Mouse (Mus musculus): ENCODE data around the gene Slc25a44.
"Not testable (repeated sequence)": the region's sequence is repeated elsewhere in the genome, so short reads cannot be mapped to it uniquely, and the experiment has no call there.

The Slc25a44 gene

DNA sequence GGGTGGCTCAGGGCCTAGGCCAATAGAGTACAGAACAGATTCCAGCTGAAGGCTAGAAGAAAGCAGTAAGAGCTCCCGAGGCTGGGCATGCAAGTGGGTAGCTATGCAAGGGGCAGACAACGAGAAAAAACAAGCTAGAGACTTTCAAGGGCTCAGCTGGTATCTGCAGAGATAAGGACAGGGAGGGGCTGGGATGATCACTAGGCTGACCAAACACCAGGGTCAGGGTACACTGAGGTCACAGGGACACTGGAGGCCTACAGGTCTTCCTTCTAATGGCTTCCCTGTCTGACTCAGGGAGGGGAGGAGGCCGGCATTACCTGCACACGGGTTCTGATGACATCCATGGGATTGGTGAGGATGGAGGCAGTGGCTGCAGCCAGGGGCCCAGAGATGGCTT, 9.3 kb downstream of the Slc25a44 start:
- no peak for DNase-seq (ENCODE audit: low read depth, low spot score)

GRCm38 (mm10) chr3:88412636-88413035, 12.3 kb downstream of the Slc25a44 start:
- no peak for DNase-seq (ENCODE audit: low read depth, low spot score)

DNA sequence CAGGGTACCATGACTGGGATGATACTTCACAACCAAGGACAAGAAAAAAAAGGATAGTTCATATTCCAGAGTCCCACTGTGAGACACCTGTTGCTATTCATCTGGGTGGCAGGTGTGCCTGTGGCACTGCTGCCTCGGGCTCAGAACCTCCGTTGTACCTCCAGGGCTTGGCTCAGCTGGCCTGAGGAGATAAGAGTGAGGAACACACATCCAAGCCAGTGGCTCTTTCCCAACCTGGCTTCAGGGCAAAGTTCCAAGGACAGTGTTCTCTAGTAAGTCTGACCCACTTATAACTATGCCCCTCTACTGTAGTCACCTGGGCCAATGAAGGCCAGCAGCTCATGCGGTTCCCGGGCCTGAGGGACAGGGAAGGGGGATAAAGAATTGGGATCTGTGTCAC, 13.3 kb downstream of the Slc25a44 start:
- DNase-seq (ENCODE audit: low read depth, low spot score), result no peak

- no peak for DNase-seq (ENCODE audit: low read depth, low spot score)
Observed at GRCm38 (mm10) chr3:88410645-88411031, 14.3 kb downstream of the Slc25a44 start.

DNA sequence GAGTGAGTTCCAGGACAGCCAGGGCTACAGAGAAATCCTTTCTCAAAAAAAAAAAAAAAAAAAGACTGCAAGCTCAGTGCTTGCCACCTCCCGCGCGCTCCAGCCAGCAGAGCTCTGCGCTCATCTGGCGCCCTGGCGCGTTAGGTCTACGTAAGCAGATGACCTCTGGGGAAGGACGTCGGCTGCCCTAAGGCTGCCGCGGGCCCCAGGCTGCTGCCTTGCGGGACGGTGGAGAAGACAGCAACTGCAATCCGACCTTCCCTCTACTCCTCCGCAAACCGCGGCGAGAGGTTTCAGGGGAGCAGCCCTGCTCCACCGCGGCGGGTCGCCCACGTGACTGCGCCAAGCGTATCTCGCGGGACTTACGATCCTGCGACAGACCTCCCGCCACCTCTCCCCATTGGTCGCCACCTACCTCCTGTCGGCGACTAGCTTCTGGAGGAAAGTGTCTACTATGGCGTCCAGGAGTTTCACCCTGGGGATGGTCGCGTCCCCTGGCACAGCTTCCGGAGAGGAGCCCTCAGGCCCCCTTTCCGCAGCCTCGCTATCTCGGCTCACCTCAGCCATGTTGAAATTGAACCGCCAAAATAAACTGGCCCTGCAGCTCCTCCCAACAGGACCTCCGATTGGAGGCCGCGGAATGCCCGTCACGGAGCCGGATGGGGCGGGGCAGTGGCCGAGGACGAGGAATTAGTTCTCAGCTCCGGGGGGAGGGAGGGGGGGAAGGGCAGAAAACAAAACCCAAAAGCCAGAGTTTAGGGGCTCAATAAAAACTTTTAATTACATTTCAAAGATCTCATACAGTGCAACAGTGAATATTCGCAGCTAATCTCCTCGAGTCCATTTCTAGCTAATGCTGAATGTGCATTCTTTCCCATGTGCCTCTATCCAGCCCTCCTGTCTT, 14.9 kb downstream of the Slc25a44 start, which contains the start of gene Pmf1:
Gene Pmf1, minus strand, starts transcription at position 591 of the 904 bp plus-strand sequence.
- peak; percentile 92 for DNase-seq (ENCODE audit: low read depth, low spot score)

DNA sequence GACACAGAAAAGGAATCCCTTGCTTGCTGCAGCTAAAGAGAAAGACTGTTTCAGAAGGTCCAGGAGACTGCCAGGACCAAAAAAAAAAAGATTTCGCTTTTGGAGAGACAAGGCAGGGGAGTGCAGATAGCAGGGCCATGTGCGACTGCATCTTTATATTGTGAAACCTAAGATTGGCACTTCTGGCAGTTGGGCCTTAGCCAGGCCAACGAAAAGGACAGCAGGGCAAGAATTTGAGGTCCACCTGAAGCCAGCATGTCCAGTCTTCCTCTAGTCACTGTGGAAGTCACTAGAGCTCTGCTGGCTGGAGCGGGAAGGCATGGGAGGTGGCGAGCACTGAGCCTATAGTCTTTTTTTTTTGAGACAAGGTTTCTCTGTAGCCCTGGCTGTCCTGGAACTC, 16.0 kb downstream of the Slc25a44 start:
- no peak for DNase-seq (ENCODE audit: low read depth, low spot score)

- DNase-seq (ENCODE audit: low read depth, low spot score), result no peak
Observed at GRCm38 (mm10) chr3:88407529-88407928, 17.4 kb downstream of the Slc25a44 start.

DNA sequence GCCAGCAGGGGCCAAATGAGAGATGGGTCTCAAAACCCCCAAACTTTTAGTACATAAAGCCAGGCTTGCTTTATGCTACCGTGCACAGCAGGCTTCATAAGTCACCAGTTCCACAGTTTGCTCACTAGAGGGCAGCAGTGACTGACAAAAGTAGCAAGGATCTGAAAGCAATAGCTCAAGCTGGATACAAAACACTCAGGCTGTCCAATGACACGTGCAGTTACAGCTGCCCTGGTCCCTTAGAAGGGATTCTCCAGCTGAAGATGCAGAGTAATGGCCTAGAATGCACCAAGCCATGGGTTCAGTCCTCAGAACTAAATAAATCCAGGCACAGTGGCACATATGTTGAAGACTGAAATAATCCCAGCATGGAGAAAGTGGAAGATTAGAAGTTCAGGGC, 17.8 kb downstream of the Slc25a44 start:
- DNase-seq (ENCODE audit: low read depth, low spot score), result peak; percentile 89

- no peak for DNase-seq (ENCODE audit: low read depth, low spot score)
Observed at GRCm38 (mm10) chr3:88403522-88404230, 21.3 kb downstream of the Slc25a44 start.

GRCm38 (mm10) chr3:88398666-88399065, 26.3 kb downstream of the Slc25a44 start:
- DNase-seq (ENCODE audit: low read depth, low spot score), result no peak

DNA sequence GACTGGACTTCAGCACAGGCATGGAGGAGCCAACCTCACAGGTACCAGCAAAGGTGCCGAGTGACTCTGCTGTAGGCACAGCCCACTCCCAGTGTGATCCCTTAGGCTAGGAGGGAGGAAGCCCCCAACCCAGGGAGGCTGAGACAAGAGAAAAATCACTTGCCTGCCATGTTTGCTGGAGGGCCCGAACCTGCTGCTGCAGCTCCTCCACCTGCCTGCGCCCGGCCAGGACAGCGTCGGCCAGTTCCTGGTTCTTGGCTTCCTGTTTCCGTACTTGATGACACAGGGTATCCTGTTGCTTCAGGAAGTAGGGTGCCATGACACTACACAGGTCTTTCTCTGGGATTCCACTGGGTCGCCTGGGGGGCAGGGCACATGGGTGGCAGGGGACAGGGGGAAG, 29.2 kb downstream of the Slc25a44 start:
- DNase-seq (ENCODE audit: low read depth, low spot score), result no peak

DNA sequence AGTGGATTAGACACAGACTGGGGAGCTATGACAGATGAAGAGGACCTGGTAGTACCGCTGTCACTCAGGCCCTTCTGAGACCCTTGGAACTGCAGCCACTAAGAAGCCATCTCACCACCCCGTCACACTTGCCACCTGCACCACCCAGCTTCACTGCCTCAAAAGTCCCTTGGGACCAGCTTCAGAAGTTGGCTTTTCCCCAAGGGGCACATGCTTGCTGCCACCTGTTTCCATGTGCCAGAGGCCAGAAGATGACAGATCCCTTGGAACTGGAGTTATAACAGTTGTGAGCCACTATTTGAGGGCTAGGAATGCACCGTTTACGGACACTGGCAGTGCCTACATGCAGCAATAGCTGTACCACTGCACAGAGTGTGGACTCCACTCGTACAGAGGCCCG, 29.7 kb downstream of the Slc25a44 start:
- DNase-seq (ENCODE audit: low read depth, low spot score), result no peak

GRCm38 (mm10) chr3:88393776-88394375, 31.1 kb downstream of the Slc25a44 start:
- no peak for DNase-seq (ENCODE audit: low read depth, low spot score)

- no peak for DNase-seq (ENCODE audit: low read depth, low spot score)
Observed at GRCm38 (mm10) chr3:88384364-88384763, 40.6 kb downstream of the Slc25a44 start, which contains the start of gene Bglap. Gene Bglap (minus strand): TSS chr3:88384464.

DNA sequence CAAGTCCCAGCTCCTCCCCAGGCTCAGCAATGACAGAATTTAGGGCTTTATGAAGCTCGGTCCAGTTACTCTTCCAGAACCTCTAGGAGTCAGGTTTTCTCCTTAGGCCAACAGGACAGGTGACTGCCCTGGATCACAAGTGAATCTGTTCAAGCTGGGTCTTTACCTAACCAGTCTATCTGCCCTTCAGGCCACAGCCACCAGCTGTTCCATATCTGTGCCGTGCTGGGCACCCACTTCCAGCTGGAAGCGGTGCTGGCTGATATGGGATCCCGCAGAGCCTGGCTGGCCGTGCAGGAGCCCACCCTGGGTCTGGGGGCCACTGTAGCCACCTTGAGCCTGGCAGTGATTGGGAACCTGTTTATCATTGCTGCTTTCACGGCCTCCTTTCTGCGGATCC, 42.6 kb downstream of the Slc25a44 start:
- DNase-seq (ENCODE audit: low read depth, low spot score), result not testable (repeated sequence)

DNA sequence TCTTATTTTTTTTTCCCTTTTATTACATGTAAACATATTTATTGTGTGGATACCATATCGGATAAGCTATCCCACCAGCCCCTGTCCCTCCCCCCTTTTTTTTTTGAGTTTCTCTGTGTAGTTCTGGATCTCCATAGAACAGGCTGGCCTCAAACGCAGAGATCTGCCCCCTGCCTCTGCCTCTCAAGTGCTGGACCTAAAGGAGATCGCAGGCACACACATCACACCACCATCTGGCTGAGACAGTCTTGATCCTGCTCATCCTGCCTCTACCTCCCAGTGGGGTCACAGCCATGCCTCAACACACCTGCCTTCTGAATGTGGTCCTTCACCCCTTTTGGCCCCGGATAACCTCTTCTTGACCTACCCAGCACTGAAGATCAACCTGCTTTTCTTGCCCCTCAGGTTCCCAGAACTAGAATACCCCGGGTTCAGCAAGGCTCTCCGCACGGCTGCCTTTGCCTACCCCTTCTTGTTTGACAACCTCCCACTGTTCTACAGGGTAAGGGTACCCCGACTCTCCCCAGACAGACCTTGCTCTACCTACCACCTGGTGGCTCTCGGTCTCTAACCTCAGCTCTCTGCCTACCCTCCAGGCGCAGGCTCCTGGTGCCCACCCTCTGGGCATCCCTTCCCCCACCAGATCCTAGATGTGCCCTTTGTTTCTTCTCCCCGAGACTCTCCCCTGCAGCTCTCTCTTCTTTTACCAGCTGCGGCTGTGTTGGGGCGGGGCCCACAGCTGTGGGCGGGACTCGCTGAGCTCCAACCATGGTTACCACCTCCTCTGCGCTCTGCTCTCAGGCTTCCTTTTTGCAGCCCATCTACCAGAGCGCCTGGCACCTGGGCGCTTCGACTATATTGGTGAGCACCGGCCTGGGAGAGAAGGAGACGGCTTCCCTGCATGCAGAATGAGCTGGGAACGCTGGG, 43.3 kb downstream of the Slc25a44 start:
- not testable (repeated sequence) for DNase-seq (ENCODE audit: low read depth, low spot score)

DNA sequence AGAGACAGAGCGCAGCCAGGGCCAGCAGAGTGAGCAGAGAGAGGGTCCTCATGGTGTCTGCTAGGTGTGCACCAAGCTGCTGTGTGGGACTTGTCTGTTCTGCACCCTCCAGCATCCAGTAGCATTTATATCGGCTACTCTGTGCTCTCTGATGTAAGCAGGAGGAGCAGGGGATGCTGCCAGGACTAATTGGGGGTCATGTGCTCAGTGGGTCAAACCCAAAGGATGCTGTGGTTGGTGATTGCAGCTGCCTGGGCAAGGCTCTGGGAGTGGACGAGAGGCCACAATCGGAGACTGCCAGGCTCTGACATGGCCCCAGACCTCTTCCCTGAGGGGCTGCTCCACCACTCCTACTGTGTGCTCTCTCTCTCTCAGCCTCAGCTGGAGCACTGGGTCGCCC, 46.3 kb downstream of the Slc25a44 start, which contains the start of gene Bglap2:
Gene Bglap2, minus strand, starts transcription at position 101 of the 400 bp plus-strand sequence.
- not testable (repeated sequence) for DNase-seq (ENCODE audit: low read depth, low spot score)

DNA sequence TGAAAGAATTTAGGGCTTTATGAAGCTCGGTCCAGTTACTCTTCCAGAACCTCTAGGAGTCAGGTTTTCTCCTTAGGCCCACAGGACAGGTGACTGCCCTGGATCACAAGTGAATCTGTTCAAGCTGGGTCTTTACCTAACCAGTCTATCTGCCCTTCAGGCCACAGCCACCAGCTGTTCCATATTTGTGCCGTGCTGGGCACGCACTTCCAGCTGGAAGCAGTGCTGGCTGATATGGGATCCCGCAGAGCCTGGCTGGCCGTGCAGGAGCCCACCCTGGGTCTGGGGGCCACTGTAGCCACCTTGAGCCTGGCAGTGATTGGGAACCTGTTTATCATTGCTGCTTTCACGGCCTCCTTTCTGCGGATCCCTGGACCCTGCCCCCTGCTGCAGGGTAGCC, 48.3 kb downstream of the Slc25a44 start:
- peak; percentile 24 for DNase-seq (ENCODE audit: low read depth, low spot score)

DNA sequence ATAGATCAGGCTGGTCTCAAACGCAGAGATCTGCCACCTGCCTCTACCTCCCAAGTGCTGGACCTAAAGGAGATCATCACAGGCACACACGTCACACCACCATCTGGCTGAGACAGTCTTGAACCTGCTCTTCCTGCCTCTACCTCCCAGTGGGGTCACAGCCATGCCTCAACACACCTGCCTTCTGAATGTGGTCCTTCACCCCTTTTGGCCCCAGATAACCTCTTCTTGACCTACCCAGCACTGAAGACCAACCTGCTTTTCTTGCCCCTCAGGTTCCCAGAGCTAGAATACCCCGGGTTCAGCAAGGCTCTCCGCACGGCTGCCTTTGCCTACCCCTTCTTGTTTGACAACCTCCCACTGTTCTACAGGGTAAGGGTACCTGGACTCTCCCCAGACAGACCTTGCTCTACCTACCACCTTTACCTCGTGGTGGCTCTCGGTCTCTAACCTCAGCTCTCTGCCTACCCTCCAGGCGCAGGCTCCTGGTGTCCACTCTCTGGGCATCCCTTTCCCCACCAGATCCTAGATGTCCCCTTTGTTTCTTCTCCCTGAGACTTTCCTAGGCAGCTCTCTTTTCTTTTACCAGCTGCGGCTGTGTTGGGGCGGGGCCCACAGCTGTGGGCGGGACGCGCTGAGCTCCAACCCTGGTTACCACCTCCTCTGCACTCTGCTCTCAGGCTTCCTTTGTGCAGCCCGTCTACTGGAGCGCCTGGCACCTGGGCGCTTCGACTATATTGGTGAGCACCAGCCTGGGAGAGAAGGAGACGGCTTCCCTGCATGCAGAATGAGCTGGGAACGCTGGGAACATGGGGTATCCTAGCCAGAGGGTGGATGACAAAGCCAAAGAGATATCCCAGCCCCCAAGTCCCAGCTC, 49.0 kb downstream of the Slc25a44 start:
- DNase-seq (ENCODE audit: low read depth, low spot score), result peak; percentile 51

- DNase-seq (ENCODE audit: low read depth, low spot score), result not testable (repeated sequence)
Observed at GRCm38 (mm10) chr3:88372643-88373042, 52.3 kb downstream of the Slc25a44 start, which contains the start of gene Bglap3. Gene Bglap3 (minus strand): TSS chr3:88372743.
